Mouse (Mus musculus) G1E (cell line): Measurements from ENCODE around the gene Gm7102.

ENCODE experiments used
- CTCF ChIP-seq: IDR thresholded peaks from 2 replicates; pipeline ENCODE4 v1.5.1; 2012; ENCODE audit warnings: low read depth, low read length, inconsistent platforms, mixed read lengths
- GATA1 ChIP-seq: IDR thresholded peaks from 2 replicates; pipeline ENCODE4 v1.6.1; 2012; ENCODE audit warnings: borderline replicate concordance, low read length, inconsistent platforms, mixed read lengths
- GATA2 ChIP-seq: IDR thresholded peaks from 2 replicates; pipeline ENCODE4 v1.6.1; 2012; ENCODE audit warnings: low read depth, low read length, inconsistent platforms, borderline replicate concordance
- TAL1 ChIP-seq: conservative IDR thresholded peaks from 2 replicates; pipeline ENCODE4 v1.6.1; 2012; ENCODE audit warnings: low read depth, low read length, inconsistent platforms, mixed read lengths

- no peak for TF ChIP-seq CTCF
- TF ChIP-seq TAL1: no peak
- TF ChIP-seq GATA1: no peak
- no peak for TF ChIP-seq GATA2
These were observed 24.2 kb downstream of the Gm7102 start for GRCm38 (mm10) chr19:61151701-61152420.
